Mouse (Mus musculus) limb, embryonic 14.5 days (tissue): ENCODE measurements around the gene Tagln2. TPM values are rescaled to one million over a fixed set of nuclear protein-coding genes. Genes with fewer than 3 reads are reported as not detected.
A peak's percentile ranks its signal among the peaks of the same experiment; 100 is the strongest.

Experiments used
- ATAC-seq: fragments of 200-750 bp; cut with Nextera tagmentation; 2 replicates; pipeline ENCODE4 v1.8.0; 2017; ENCODE audit warnings: low read depth, moderate number of reproducible peaks, moderate TSS enrichment; ENCODE audit not compliant: low FRiP score
- DNase-seq: peaks from one replicate; pipeline ENCODE4 v3.0.0-alpha.2; 2015; ENCODE audit warnings: low spot score
- H3K27ac ChIP-seq: fragments of 300-500 bp; sonication (generic); replicated peaks from 2 replicates; pipeline ENCODE4 v1.5.1; 2014; ENCODE audit warnings: low read depth, mild to moderate bottlenecking, low read length, moderate library complexity, mixed read lengths
- H3K27me3 ChIP-seq: fragments of 300-500 bp; sonication (generic); 2 replicates; pipeline ENCODE4 v1.6.1; 2014; ENCODE audit warnings: low read length, mixed read lengths; ENCODE audit not compliant: control insufficient read depth, insufficient read depth
- H3K36me3 ChIP-seq: fragments of 300-500 bp; sonication (generic); 2 replicates; pipeline ENCODE4 v1.6.1; 2014; ENCODE audit warnings: mild to moderate bottlenecking, low read length, moderate library complexity, mixed read lengths; ENCODE audit not compliant: control insufficient read depth, insufficient read depth
- H3K4me1 ChIP-seq: fragments of 300-500 bp; sonication (generic); 2 replicates; pipeline ENCODE4 v1.6.1; 2014; ENCODE audit warnings: antibody characterized with exemption, low read length, mixed read lengths; ENCODE audit not compliant: control insufficient read depth, insufficient read depth
- H3K4me2 ChIP-seq: fragments of 300-500 bp; sonication (generic); replicated peaks from 2 replicates; pipeline ENCODE4 v1.6.1; 2014; ENCODE audit warnings: low read depth, mild to moderate bottlenecking, low read length, moderate library complexity; ENCODE audit not compliant: severe bottlenecking
- H3K4me3 ChIP-seq: fragments of 300-500 bp; sonication (generic); replicated peaks from 2 replicates; pipeline ENCODE4 v1.5.1; 2014; ENCODE audit warnings: low read length
- H3K9ac ChIP-seq: fragments of 300-500 bp; sonication (generic); 2 replicates; pipeline ENCODE4 v1.6.1; 2014; ENCODE audit warnings: mild to moderate bottlenecking, low read depth, low read length, moderate library complexity; ENCODE audit not compliant: severe bottlenecking
- H3K9me3 ChIP-seq: fragments of 300-500 bp; sonication (generic); 2 replicates; pipeline ENCODE4 v1.6.1; 2016; ENCODE audit warnings: low read length; ENCODE audit not compliant: control insufficient read depth
- POLR2A ChIP-seq: fragments of 200-500 bp; IDR thresholded peaks from 2 replicates; pipeline ENCODE4 v1.8.0; 2012; ENCODE audit warnings: inconsistent platforms, mild to moderate bottlenecking, moderate library complexity, borderline replicate concordance; ENCODE audit not compliant: insufficient read depth, insufficient read length; ENCODE audit errors: extremely low read depth
- WGBS: fragments of 180-500 bp; shearing (Covaris S2); extraction: QIAGEN DNeasy Blood & Tissue Kit; methylation state at CpG from one replicate; pipeline ENCODE4 v1.1.7; 2014; 5-methylcytosine and 5-hydroxymethylcytosine counted together
- polyA plus RNA-seq, 2 experiments: library from polyadenylated mRNA; depleted of rRNA in 1 of 2; stranded (reverse) in 1 of 2; unstranded in 1 of 2; fragments of >200 nt; fragmentation: Nextera tagmentation in 1 of 2; extraction: Ambion mirVana in 1 of 2; gene quantifications; 2 replicates each; pipeline versions ENCODE4 v1.2.1 to v1.2.3; 2012 to 2014

Gene Tagln2
- polyA plus RNA-seq, 2 experiments = 134 to 155 TPM

DNA sequence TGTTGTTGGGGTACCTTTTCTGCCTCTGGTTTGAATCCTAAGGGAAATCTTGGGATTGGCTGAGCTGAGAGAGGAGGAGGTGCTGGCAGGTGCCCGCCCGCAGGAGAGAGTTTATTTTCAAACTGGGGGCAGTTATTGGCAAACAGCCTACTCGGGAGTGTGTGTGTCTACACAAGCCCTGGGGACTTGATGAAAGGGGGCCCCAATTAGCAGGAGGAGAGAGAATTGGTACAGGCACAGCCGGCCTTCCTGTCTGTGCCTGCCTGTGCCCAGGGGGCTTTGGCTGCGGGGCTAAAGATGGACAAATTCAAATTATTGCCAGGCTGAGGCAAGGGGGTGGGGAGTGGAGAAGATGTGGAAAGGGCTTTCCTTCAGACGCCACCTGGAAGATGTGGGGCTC, 14.0 kb upstream of the Tagln2 start:
- H3K4me3 ChIP-seq = no peak overlapping the region
- no peak overlapping the region for H3K27ac ChIP-seq
- H3K9me3 ChIP-seq = no peaks in the 10 kb centered on the region
- no peaks in the 10 kb centered on the region for H3K36me3 ChIP-seq
- peaks cover 23% of the 10 kb centered on the region for H3K4me1 ChIP-seq
- ATAC-seq (no peak), DNase-seq (no peak)
- peak overlapping the region; percentile 10; the same call in 1 of the 2 replicates for H3K4me2 ChIP-seq
- 21% methylated on average over 6 of the region's 6 CpGs for WGBS
- no peaks in the 10 kb centered on the region for H3K27me3 ChIP-seq
- H3K9ac ChIP-seq = no peak overlapping the region
- TF ChIP-seq POLR2A = no peak

DNA sequence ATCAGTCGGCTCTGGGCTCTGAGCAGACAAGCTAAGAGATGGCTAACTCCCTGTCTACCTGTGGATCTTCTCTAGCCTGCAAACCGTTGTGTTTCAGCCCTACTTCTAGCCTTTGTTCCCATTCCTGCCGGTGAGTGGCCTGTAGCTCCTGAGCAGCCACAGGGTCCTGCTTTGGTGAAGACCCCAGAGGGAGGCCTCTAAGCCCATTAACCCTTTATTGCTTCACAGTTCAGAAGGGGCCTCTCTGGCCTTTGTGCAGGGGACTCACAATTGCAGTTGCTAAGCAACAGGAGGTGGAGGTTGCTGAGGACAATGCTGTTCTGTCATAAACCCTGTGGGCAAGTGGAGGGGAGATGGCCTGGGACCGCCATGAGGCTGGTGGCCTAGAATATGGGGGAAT, 13.6 kb upstream of the Tagln2 start:
- no peak for ATAC-seq
- peaks cover 23% of the 10 kb centered on the region for H3K4me1 ChIP-seq
- no peak for DNase-seq

DNA sequence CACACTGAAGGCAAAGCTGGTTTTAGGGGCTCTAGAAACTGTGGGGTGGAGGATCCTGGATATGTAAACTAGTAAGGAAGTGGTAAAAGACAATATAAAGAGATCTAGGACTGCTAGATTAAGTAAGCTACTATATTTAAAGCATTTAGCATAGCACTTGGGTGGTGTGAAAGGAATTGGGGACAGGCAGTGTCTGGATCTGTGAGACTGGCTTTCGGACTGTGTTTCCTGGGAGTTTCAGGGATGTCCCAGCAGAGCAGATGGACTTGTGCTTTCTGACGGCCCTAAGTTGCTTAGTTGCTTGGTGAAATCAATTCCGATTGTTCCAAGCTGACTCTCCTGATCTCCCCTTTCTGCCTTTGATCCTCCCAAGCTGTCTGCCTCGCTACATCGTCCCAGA, 13.2 kb upstream of the Tagln2 start:
- Histone ChIP-seq H3K9ac (no peak overlapping the region), H3K4me3 (no peak overlapping the region), H3K4me2 (no peak overlapping the region), H3K27ac (no peak overlapping the region), H3K27me3 (no peaks in the 10 kb centered on the region), H3K36me3 (no peaks in the 10 kb centered on the region), H3K9me3 (no peaks in the 10 kb centered on the region), H3K4me1 (peaks cover 21% of the 10 kb centered on the region)
- ATAC-seq (no peak), DNase-seq (no peak)
- WGBS = 67% methylated on average over 5 of the region's 5 CpGs
- no peak for TF ChIP-seq POLR2A

More for the DNA sequence above, 13.6 kb upstream of the Tagln2 start:
- WGBS = 18% methylated on average over 4 of the region's 4 CpGs
- Histone ChIP-seq H3K9me3 (no peaks in the 10 kb centered on the region), H3K4me2 (peak overlapping the region; percentile 10; the same call in 1 of the 2 replicates), H3K27ac (no peak overlapping the region), H3K4me3 (no peak overlapping the region), H3K36me3 (no peaks in the 10 kb centered on the region), H3K27me3 (no peaks in the 10 kb centered on the region), H3K9ac (no peak overlapping the region)
- no peak for TF ChIP-seq POLR2A

DNA sequence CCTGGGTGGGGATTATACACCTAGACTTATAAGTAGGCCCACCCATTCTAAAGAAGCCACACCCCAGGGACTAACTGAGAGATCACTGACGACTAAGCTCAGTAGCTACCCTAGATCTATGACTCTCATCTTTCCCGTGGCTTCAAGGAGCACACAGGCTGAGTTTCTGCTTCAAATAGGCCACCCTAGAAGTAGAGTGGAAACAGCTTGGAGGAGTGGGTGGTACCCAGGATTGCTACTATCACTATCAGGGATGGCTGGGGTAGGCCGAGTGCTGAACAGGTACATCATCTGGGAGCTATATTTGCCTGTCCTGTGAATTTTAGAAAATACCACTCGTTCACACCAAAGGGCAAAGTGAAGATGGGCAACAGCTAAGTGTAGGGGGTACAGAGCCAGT, 12.0 kb upstream of the Tagln2 start:
- Histone ChIP-seq H3K9ac (no peak overlapping the region), H3K4me2 (no peak overlapping the region), H3K4me3 (no peak overlapping the region), H3K4me1 (peaks cover 20% of the 10 kb centered on the region), H3K9me3 (no peaks in the 10 kb centered on the region), H3K27ac (no peak overlapping the region), H3K36me3 (peaks cover 7% of the 10 kb centered on the region; the same call in 1 of the 2 replicates), H3K27me3 (no peaks in the 10 kb centered on the region)
- WGBS = 78% methylated on average over 4 of the region's 4 CpGs
- ATAC-seq (no peak), DNase-seq (no peak)
- TF ChIP-seq POLR2A = no peak

DNA sequence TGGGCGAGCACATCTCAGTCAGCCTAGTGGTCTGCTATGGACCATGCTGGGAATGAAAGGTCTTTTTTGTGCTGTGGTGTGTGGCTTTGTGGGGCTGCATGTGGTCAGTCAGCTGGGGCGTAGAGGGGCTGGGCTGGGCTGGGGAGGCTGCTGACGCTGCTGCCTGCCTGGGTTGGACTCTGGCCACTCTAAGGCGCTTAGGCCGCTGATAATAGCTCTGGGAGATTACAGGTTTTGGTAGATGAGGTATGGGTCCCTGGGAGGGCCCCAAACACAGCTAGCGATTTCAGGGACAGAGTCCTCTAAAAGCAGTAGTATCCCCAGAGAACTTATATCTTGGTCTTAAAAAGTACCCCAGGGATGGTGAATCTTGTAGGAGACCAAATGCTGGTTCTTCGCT, 11.0 kb upstream of the Tagln2 start:
- no peak for DNase-seq
- WGBS = 81% methylated on average over 7 of the region's 7 CpGs

DNA sequence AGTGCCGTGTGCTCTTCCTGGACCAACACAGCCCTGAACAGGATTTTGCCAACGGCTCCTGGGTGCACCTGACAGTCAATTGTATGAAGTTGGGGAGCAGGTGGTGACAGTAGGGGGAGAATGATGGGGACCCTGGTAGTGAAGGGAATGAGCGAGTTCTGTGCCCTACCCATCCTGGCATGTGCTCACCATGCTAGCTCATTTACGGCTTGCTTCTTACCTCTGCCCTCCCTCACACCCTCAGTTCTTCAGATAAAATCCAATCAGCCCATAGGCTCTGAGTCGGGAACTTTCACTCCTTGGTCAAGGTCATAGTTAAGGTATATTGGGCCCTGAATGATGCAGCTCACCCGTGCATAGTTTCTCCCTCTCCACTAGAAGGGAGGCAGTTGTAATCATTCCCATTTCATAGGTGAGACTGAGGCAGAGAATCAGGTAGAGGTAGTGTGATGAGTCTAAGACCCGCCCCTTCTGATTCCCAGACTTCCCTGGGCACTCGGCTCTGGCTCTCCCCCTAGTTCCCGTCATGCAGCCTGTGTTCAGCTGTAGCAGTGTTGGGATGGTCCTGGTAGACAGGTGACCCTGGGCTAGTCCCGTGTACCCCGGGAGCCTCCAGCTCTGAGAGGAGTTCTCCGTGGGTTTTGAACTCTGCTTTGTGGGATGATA, 10.1 kb upstream of the Tagln2 start:
- peak overlapping the region; percentile 47 for H3K4me2 ChIP-seq
- H3K4me1 ChIP-seq = peaks cover 15% of the 10 kb centered on the region
- peak overlapping the region; percentile 25; the same call in 1 of the 2 replicates for H3K4me3 ChIP-seq
- no peaks in the 10 kb centered on the region for H3K27me3 ChIP-seq
- H3K27ac ChIP-seq = no peak overlapping the region
- ATAC-seq (no peak), DNase-seq (no peak)
- no peaks in the 10 kb centered on the region for H3K9me3 ChIP-seq
- peak overlapping the region; percentile 41; the same call in 1 of the 2 replicates for H3K9ac ChIP-seq
- TF ChIP-seq POLR2A = no peak
- H3K36me3 ChIP-seq = peaks cover 9% of the 10 kb centered on the region; the same call in 1 of the 2 replicates
- WGBS = 61% methylated on average over 12 of the region's 12 CpGs

More for the DNA sequence above, 11.0 kb upstream of the Tagln2 start:
- H3K4me1 ChIP-seq = peaks cover 15% of the 10 kb centered on the region
- peaks cover 9% of the 10 kb centered on the region; the same call in 1 of the 2 replicates for H3K36me3 ChIP-seq
- TF ChIP-seq POLR2A = no peak
- no peak overlapping the region for H3K4me3 ChIP-seq
- no peaks in the 10 kb centered on the region for H3K9me3 ChIP-seq
- H3K9ac ChIP-seq = no peak overlapping the region
- ATAC-seq = no peak
- H3K27me3 ChIP-seq = no peaks in the 10 kb centered on the region
- no peak overlapping the region for H3K27ac ChIP-seq
- no peak overlapping the region for H3K4me2 ChIP-seq
